ENCODE assay signal across 15 mouse cellular contexts in genomic region chr7:46128196-46128595, GRCm38 (mm10). TPM values are rescaled to one million over a fixed set of nuclear protein-coding genes. Genes with fewer than 3 reads are reported as not detected.
DNase-seq lines count a peak whose midpoint lies in the region; ATAC-seq and TF ChIP-seq lines count a peak whose summit lies in the region.
"Had no signal": no experiment of that assay in that cellular context is flagged by ENCODE, and none has a peak within 500 bp of the region (broad histone marks: within the 10 kb centered on the region; RNA-seq: fewer than 3 reads in every experiment).

No protein-coding gene starts in this region.

- H3K27me3 ChIP-seq in hindbrain, embryonic 12.5 days, result peaks cover 22% of the 10 kb centered on the region
- peaks cover 15% of the 10 kb centered on the region; the same call in 1 of the 2 replicates for H3K27me3 ChIP-seq in neural tube, embryonic 13.5 days
- no peaks in the 10 kb centered on the region for H3K27me3 ChIP-seq in kidney, embryonic 14.5 days (ENCODE audit: control insufficient read depth, insufficient read depth, low read length)

- H3K4me3 ChIP-seq in layer of hippocampus, adult 2 months, result no peak overlapping the region
- no peak overlapping the region for H3K4me3 ChIP-seq in hindbrain, embryonic 12.5 days
- H3K4me3 ChIP-seq in neural tube, embryonic 13.5 days, result no peak overlapping the region
- no peak overlapping the region for H3K4me3 ChIP-seq in kidney, embryonic 14.5 days (ENCODE audit: low read length)

- H3K4me2 ChIP-seq in hindbrain, embryonic 12.5 days (replicated peaks), result no peak overlapping the region
- H3K4me2 ChIP-seq in neural tube, embryonic 13.5 days, result no peak overlapping the region
- H3K4me2 ChIP-seq in kidney, embryonic 14.5 days (replicated peaks; ENCODE audit: low read depth, low read length), result no peak overlapping the region

- no peak overlapping the region for H3K9ac ChIP-seq in hindbrain, embryonic 12.5 days
- H3K9ac ChIP-seq in neural tube, embryonic 13.5 days, result 0 out of 2 replicates have a peak overlapping the region, but pooled peaks have one; percentile 9
- H3K9ac ChIP-seq in kidney, embryonic 14.5 days (ENCODE audit: low read depth, low read length), result no peak overlapping the region

- intact Hi-C loops in heart, postnatal 14 days (cut with DNase I), result no loop called here

- 0 out of 2 replicates have a peak, but pooled peaks have one; percentile 47 for ATAC-seq in erythroid progenitor cell, adult 5-6 weeks (replicated peaks; ENCODE audit: low FRiP score, poor library complexity, severe bottlenecking)
- peak; percentile 80 for ATAC-seq in hindbrain, embryonic 12.5 days (ENCODE audit: low FRiP score)
- ATAC-seq in neural tube, embryonic 13.5 days (ENCODE audit: low read depth), result peak; percentile 75
- no peak for ATAC-seq in kidney, embryonic 14.5 days (ENCODE audit: low FRiP score, low TSS enrichment)
- ATAC-seq: lung, postnatal 0 days had no signal

- H3K27ac ChIP-seq in layer of hippocampus, adult 2 months, result peak overlapping the region; percentile 36; the same call in 1 of the 2 replicates
- no peak overlapping the region for H3K27ac ChIP-seq in hindbrain, embryonic 12.5 days
- peak overlapping the region; percentile 68 for H3K27ac ChIP-seq in neural tube, embryonic 13.5 days (replicated peaks)
- no peak overlapping the region for H3K27ac ChIP-seq in kidney, embryonic 14.5 days (ENCODE audit: low read depth, low read length)

- H3K4me1 ChIP-seq in hindbrain, embryonic 12.5 days, result peaks cover 32% of the 10 kb centered on the region
- peaks cover 47% of the 10 kb centered on the region for H3K4me1 ChIP-seq in neural tube, embryonic 13.5 days (replicated peaks)
- peaks cover 15% of the 10 kb centered on the region for H3K4me1 ChIP-seq in kidney, embryonic 14.5 days (ENCODE audit: control insufficient read depth, insufficient read depth, low read length)

- 31% methylated on average over 7 of the region's 7 CpGs for WGBS in hindbrain, embryonic 12.5 days
- 14% methylated on average over 7 of the region's 7 CpGs for WGBS in neural tube, embryonic 13.5 days
- 28% methylated on average over 7 of the region's 7 CpGs for WGBS in kidney, embryonic 14.5 days

- DNase-seq in layer of hippocampus, adult 2 months (ENCODE audit: low spot score in 2 of 2), result no peak
- no peak for DNase-seq in layer of hippocampus, postnatal 25 days (ENCODE audit: extremely low spot score in 1 of 2, low spot score in 1 of 2)
- DNase-seq in frontal cortex, postnatal 36 days (ENCODE audit: low spot score in 2 of 2), result no peak
- no peak for DNase-seq in heart, postnatal 14 days
- DNase-seq: cerebellum, adult 18-20 months; gastrocnemius, postnatal 10 days; kidney, adult 9 months; thymus, adult 2 months had no signal

- TF ChIP-seq CTCF in layer of hippocampus, adult 2 months (conservative IDR thresholded peaks at IDR 0.05), result no peak

- no peaks in the 10 kb centered on the region for H3K36me3 ChIP-seq in hindbrain, embryonic 12.5 days
- no peaks in the 10 kb centered on the region for H3K36me3 ChIP-seq in neural tube, embryonic 13.5 days
- H3K36me3 ChIP-seq in kidney, embryonic 14.5 days (ENCODE audit: control insufficient read depth, insufficient read depth, low read length), result no peaks in the 10 kb centered on the region

- H3K9me3 ChIP-seq in hindbrain, embryonic 12.5 days (replicated peaks), result no peaks in the 10 kb centered on the region
- H3K9me3 ChIP-seq in neural tube, embryonic 13.5 days, result no peaks in the 10 kb centered on the region
- no peaks in the 10 kb centered on the region for H3K9me3 ChIP-seq in kidney, embryonic 14.5 days (ENCODE audit: control insufficient read depth, low read length)

RNA-seq across cellular contexts. Expression of gene Kcnj11, which starts 27.6 kb away (rescaled TPM):
- total RNA-seq in layer of hippocampus, adult 2 months (2021), result 10 to 100 TPM; 34.2 to 37.4 TPM
- total RNA-seq in layer of hippocampus, postnatal 25 days (2021), result 10 to 100 TPM; 31.8 to 31.9 TPM
- total RNA-seq in erythroid progenitor cell, adult 5-6 weeks (2015; ENCODE audit: low replicate concordance), result not detected in 2 replicates
- not detected in 2 replicates for total RNA-seq in erythroid progenitor cell, adult 5-6 weeks (2017; ENCODE audit: low replicate concordance)
- 0.51 and 0.61 TPM in 2 replicates for polyA plus RNA-seq in hindbrain, embryonic 12.5 days (2016; fragmentation: Nextera tagmentation; extraction: Ambion mirVana)
- 1.1 and 1.7 TPM in 2 replicates for polyA plus RNA-seq in neural tube, embryonic 13.5 days (2015; fragmentation: Nextera tagmentation; extraction: Ambion mirVana)
- 10 to 100 TPM; 82.8 to 85.0 TPM for total RNA-seq in heart, postnatal 14 days (2021)
- polyA plus RNA-seq in kidney, embryonic 14.5 days (2014; fragmentation: Nextera tagmentation; extraction: Ambion mirVana), result 0.10 and 0.19 TPM in 2 replicates
- total RNA-seq: liver, adult 2 months had no signal
- polyA plus RNA-seq: liver, adult 2 months; spleen, adult 2 months had no signal

RNA-seq across cellular contexts. Expression of gene Abcc8, which starts 51.6 kb away (rescaled TPM):
- total RNA-seq in layer of hippocampus, adult 2 months (2021), result 10 to 100 TPM; 52.2 to 63.1 TPM
- total RNA-seq in layer of hippocampus, postnatal 25 days (2021), result 10 to 100 TPM; 42.6 to 48.4 TPM
- total RNA-seq in erythroid progenitor cell, adult 5-6 weeks (2015; ENCODE audit: low replicate concordance), result not detected in 2 replicates
- total RNA-seq in erythroid progenitor cell, adult 5-6 weeks (2017; ENCODE audit: low replicate concordance), result not detected in 2 replicates
- 2.0 and 2.6 TPM in 2 replicates for polyA plus RNA-seq in hindbrain, embryonic 12.5 days (2016; fragmentation: Nextera tagmentation; extraction: Ambion mirVana)
- polyA plus RNA-seq in neural tube, embryonic 13.5 days (2015; fragmentation: Nextera tagmentation; extraction: Ambion mirVana), result 6.3 and 8.8 TPM in 2 replicates
- total RNA-seq in heart, postnatal 14 days (2021), result 10 to 100 TPM; 53.4 to 61.5 TPM
- 1.5 and 1.9 TPM in 2 replicates for polyA plus RNA-seq in kidney, embryonic 14.5 days (2014; fragmentation: Nextera tagmentation; extraction: Ambion mirVana)
- total RNA-seq: liver, adult 2 months had no signal
- polyA plus RNA-seq: liver, adult 2 months had no signal

Comparison
In these comparisons a context has a peak if more than half of its experiments do, and no peak if none do; other contexts are left out.
1. H3K27ac ChIP-seq: peak in layer of hippocampus, adult 2 months (single experiment) and neural tube, embryonic 13.5 days (single experiment); none in hindbrain, embryonic 12.5 days (single experiment) and kidney, embryonic 14.5 days (single experiment).
2. RNA of gene Kcnj11, which starts 27.6 kb away (total RNA-seq): 82.8 to 85.0 TPM in heart, postnatal 14 days, 34.2 to 37.4 TPM in layer of hippocampus, adult 2 months and 31.8 to 31.9 TPM in layer of hippocampus, postnatal 25 days; not detected in erythroid progenitor cell, adult 5-6 weeks; every median in the first group is over 10 times any median in the second.
3. RNA of gene Abcc8, which starts 51.6 kb away (total RNA-seq): 52.2 to 63.1 TPM in layer of hippocampus, adult 2 months, 53.4 to 61.5 TPM in heart, postnatal 14 days and 42.6 to 48.4 TPM in layer of hippocampus, postnatal 25 days; not detected in erythroid progenitor cell, adult 5-6 weeks; every median in the first group is over 10 times any median in the second.